Mouse (Mus musculus) left cerebral cortex, postnatal 36 days (tissue): ENCODE results near the gene Tbl1x. TPM values are rescaled to one million over a fixed set of nuclear protein-coding genes. Genes with fewer than 3 reads are reported as not detected.

Experiments
- DNase-seq, 2 experiments: peaks; one replicate each; pipeline ENCODE4 v3.0.0; 2021 to 2022; ENCODE audit warnings: low spot score in 2 of 2, mixed read lengths in 1 of 2
- intact Hi-C: fragments of 180-260 bp; cut with DNase I; formaldehyde crosslinking; loops from one replicate; pipeline ENCODE4 v1.15.1; 2025
- total RNA-seq, 2 experiments: library from RNA; stranded (reverse); gene quantifications; 2 replicates each; pipeline ENCODE4 v1.2.3; 2021

The Tbl1x gene
- total RNA-seq, 2 experiments from 2014 or later, result 47.9 to 50.1 TPM

DNA sequence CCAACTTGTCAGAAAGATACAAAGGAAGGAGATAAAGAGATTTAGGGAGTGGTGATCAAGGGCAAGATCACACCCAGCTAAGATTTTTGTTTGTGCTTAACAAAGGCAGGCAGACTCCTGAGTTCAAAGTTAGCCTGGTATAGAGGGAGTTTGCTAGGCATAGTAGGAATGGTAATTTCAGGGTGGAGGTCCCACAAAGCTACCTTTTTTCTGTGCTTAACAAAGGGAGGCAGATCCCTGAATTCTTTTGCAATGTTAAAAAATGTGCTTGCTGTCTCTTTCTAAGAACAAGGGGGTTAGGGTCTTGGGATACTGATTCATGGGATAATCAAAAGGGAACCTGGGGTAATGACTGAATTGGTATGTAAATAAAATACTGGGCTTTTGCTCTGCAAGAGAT is 156.6 kb downstream of the Tbl1x start:
- no peak for DNase-seq
- intact Hi-C loops, result no loop called here

DNA sequence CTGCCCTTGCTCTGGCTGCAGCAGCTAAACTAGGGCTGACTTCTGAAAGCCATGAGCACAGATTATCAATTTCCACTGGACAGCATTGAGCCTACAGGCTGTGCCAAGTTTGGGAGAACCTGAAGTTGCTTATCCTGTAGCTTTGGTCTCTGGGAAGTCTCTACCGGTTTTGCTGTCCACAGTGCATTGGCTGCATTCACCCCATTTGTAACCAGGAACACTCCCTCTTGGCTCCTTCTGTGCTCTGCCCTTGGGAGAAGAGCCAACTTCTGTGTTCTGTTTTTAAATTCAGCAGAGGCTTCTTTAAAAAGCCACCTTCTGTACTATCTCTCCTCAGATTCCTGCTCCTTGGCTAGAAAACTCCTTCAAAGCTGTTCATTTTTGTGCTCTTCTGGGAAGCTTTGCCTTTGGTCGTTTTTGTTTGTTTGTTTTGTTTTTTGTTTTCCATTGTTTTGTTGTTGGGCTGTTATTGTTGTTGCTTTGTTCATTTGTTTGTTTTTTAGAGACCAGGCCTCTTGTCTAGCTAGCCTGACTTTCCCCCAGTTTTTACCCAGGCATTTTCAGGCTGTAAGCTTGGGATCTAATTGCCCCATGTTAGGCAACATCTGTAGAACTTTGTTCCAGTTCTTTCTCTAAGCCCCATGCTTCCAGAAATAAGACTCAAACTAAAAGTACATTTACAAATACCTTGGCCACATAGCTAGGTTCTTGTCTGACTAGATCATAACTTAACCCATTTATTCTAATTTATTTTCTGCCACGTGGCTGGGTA is 159.2 kb downstream of the Tbl1x start:
- intact Hi-C loops, result no loop called here
- DNase-seq, result peak in 1 of 2 experiments; percentile 4
